Mouse (Mus musculus) megakaryocyte, embryonic 14.5 days (primary cell): Measurements from ENCODE around the gene Lbx2.

Experiments
- FLI1 ChIP-seq: IDR thresholded peaks from 2 replicates; pipeline ENCODE4 v1.6.1; 2012; ENCODE audit warnings: low read length, inconsistent platforms, mixed read lengths
- GATA1 ChIP-seq: IDR thresholded peaks from 3 replicates; pipeline ENCODE4 v1.6.1; 2012; ENCODE audit warnings: mixed read lengths, low read length, inconsistent platforms, borderline replicate concordance

GRCm38 (mm10) chr6:83125331-83125730 is 39.2 kb downstream of the Lbx2 start, which contains the start of gene Ino80b:
- no peak for TF ChIP-seq GATA1
- no peak for TF ChIP-seq FLI1
